Mouse (Mus musculus): ENCODE measurements around the gene Olfr837. TPM values are rescaled to one million over a fixed set of nuclear protein-coding genes. Genes with fewer than 3 reads are reported as not detected.
"Not testable (repeated sequence)": the region's sequence is repeated elsewhere in the genome, so short reads cannot be mapped to it uniquely, and the experiment has no call there.

Gene Olfr837
- not detected in 2 replicates for polyA plus RNA-seq (2014; fragmentation: Nextera tagmentation; extraction: Ambion mirVana)

DNA sequence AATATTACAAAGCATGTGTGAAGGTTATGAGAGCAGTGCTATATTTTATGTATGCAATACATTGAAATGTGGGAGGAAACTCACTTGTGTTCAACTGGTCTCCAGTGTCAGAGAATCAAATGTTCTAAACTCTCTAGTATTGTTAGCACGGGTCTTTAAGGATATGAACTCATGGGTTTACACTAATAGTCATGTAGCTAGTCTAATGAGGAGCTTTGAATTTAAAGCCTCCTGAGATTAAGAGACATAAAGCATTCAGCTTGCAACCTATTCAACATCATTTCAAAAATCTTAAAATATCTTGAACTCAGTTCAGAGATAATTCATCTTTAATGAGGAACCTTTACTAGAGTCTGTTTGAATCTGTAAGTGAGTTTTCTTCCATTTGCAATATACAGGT lies at the start of gene Olfr837:
Gene Olfr837 (plus strand): TSS at position 301 of the 400 bp plus-strand sequence.
- H3K4me1 ChIP-seq (ENCODE audit: control insufficient read depth, insufficient read depth, low read length): no peaks in the 10 kb centered on the region
- peaks cover 3% of the 10 kb centered on the region; the same call in 1 of the 2 replicates for H3K9me3 ChIP-seq (replicated peaks; ENCODE audit: control insufficient read depth, low read length)
- H3K4me3 ChIP-seq (ENCODE audit: low read depth, low read length): no peak within 1 kb of the TSS
- no peak for ATAC-seq (replicated peaks; ENCODE audit: insufficient number of reproducible peaks, low FRiP score, low TSS enrichment)
- H3K27ac ChIP-seq (ENCODE audit: low read depth, low read length): no peak within 1 kb of the TSS
- H3K9ac ChIP-seq (ENCODE audit: low read depth, low read length): no peak within 1 kb of the TSS
- H3K36me3 ChIP-seq (ENCODE audit: control insufficient read depth, insufficient read depth, low read length): no peaks in the 10 kb centered on the region
- whole genome bisulfite sequencing (ENCODE audit: insufficient replicate concordance): 68% methylated on average over 1 of the region's 1 CpGs
- H3K4me2 ChIP-seq: no peak within 1 kb of the TSS
- H3K27me3 ChIP-seq (ENCODE audit: control insufficient read depth, insufficient read depth, low read length): no peaks in the 10 kb centered on the region

GRCm38 (mm10) chr9:19092889-19093753 lies 43.0 kb upstream of the Olfr837 start:
- H3K4me2 ChIP-seq; H3K27me3 ChIP-seq (ENCODE audit: control insufficient read depth, insufficient read depth, low read length); H3K36me3 ChIP-seq (ENCODE audit: control insufficient read depth, insufficient read depth, low read length); H3K4me1 ChIP-seq (ENCODE audit: control insufficient read depth, insufficient read depth, low read length); H3K9me3 ChIP-seq (replicated peaks; ENCODE audit: control insufficient read depth, low read length); H3K9ac ChIP-seq (ENCODE audit: low read depth, low read length); ATAC-seq (replicated peaks; ENCODE audit: insufficient number of reproducible peaks, low FRiP score, low TSS enrichment); H3K27ac ChIP-seq (ENCODE audit: low read depth, low read length); H3K4me3 ChIP-seq (ENCODE audit: low read depth, low read length): not testable (repeated sequence)
- 41% methylated on average over 6 of the region's 6 CpGs for WGBS (ENCODE audit: insufficient replicate concordance)

- no peaks in the 10 kb centered on the region for H3K27me3 ChIP-seq (ENCODE audit: control insufficient read depth, insufficient read depth, low read length)
- H3K4me2 ChIP-seq: no peak overlapping the region
- 86% methylated on average over 4 of the region's 4 CpGs for WGBS (ENCODE audit: insufficient replicate concordance)
- no peak overlapping the region for H3K9ac ChIP-seq (ENCODE audit: low read depth, low read length)
- H3K4me1 ChIP-seq (ENCODE audit: control insufficient read depth, insufficient read depth, low read length): no peaks in the 10 kb centered on the region
- H3K4me3 ChIP-seq (ENCODE audit: low read depth, low read length): no peak overlapping the region
- H3K36me3 ChIP-seq (ENCODE audit: control insufficient read depth, insufficient read depth, low read length): no peaks in the 10 kb centered on the region
- ATAC-seq (replicated peaks; ENCODE audit: insufficient number of reproducible peaks, low FRiP score, low TSS enrichment): no peak
- H3K9me3 ChIP-seq (replicated peaks; ENCODE audit: control insufficient read depth, low read length): 0 out of 2 replicates have a peak, but pooled peaks cover 3% of the 10 kb centered on the region
- no peak overlapping the region for H3K27ac ChIP-seq (ENCODE audit: low read depth, low read length)
Measured at GRCm38 (mm10) chr9:19097286-19097685, 38.8 kb upstream of the Olfr837 start.

DNA sequence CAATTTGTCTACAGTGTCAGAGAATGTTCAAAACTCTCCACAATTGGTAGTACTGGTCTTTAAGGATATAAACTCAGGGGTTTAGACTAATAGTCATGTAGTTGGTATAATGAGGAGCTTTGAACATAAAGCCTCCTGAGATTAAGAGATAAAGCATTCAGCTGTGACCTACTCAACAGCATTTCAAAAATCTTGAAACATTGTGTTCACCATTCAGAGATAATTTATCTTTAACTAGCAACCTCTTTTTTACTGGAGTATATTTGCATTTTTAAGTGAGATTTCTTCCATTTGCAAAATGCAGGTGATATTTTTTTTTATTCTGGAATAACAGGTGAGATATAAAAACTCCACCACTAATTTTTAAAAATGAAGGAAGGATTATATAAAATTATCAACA lies 16.0 kb upstream of the Olfr837 start, which contains the start of gene Olfr836:
Gene Olfr836 (plus strand): TSS at position 301 of the 400 bp plus-strand sequence.
- ATAC-seq (replicated peaks; ENCODE audit: insufficient number of reproducible peaks, low FRiP score, low TSS enrichment): no peak
- H3K4me2 ChIP-seq: no peak within 1 kb of the TSS
- no peaks in the 10 kb centered on the region for H3K36me3 ChIP-seq (ENCODE audit: control insufficient read depth, insufficient read depth, low read length)
- no peak within 1 kb of the TSS for H3K9ac ChIP-seq (ENCODE audit: low read depth, low read length)
- H3K27ac ChIP-seq (ENCODE audit: low read depth, low read length): no peak within 1 kb of the TSS
- no peaks in the 10 kb centered on the region for H3K4me1 ChIP-seq (ENCODE audit: control insufficient read depth, insufficient read depth, low read length)
- no peaks in the 10 kb centered on the region for H3K27me3 ChIP-seq (ENCODE audit: control insufficient read depth, insufficient read depth, low read length)
- H3K4me3 ChIP-seq (ENCODE audit: low read depth, low read length): no peak within 1 kb of the TSS
- no peaks in the 10 kb centered on the region for H3K9me3 ChIP-seq (replicated peaks; ENCODE audit: control insufficient read depth, low read length)

- ATAC-seq (replicated peaks; ENCODE audit: insufficient number of reproducible peaks, low FRiP score, low TSS enrichment): no peak
- Histone ChIP-seq H3K4me3 (ENCODE audit: low read depth, low read length) (no peak within 1 kb of the TSS), H3K4me2 (no peak within 1 kb of the TSS), H3K9ac (ENCODE audit: low read depth, low read length) (no peak within 1 kb of the TSS), H3K27me3 (ENCODE audit: control insufficient read depth, insufficient read depth, low read length) (no peaks in the 10 kb centered on the region), H3K4me1 (ENCODE audit: control insufficient read depth, insufficient read depth, low read length) (no peaks in the 10 kb centered on the region), H3K27ac (ENCODE audit: low read depth, low read length) (no peak within 1 kb of the TSS), H3K9me3 (replicated peaks; ENCODE audit: control insufficient read depth, low read length) (no peaks in the 10 kb centered on the region; the same call in 1 of the 2 replicates), H3K36me3 (ENCODE audit: control insufficient read depth, insufficient read depth, low read length) (no peaks in the 10 kb centered on the region)
- WGBS (ENCODE audit: insufficient replicate concordance): 82% methylated on average over 1 of the region's 1 CpGs
Measured at GRCm38 (mm10) chr9:19177212-19177611, 41.1 kb downstream of the Olfr837 start, which contains the start of gene Olfr839-ps1. Gene Olfr839-ps1 (minus strand): TSS chr9:19177312.

Other genes with a start within 250 kb of the Olfr837 start
- not detected in 2 replicates for gene Olfr832, start 199.2 kb upstream of the Olfr837 start, polyA plus RNA-seq (2014; fragmentation: Nextera tagmentation; extraction: Ambion mirVana)
- not detected in 2 replicates for gene Olfr834, start 148.3 kb upstream of the Olfr837 start, polyA plus RNA-seq (2014; fragmentation: Nextera tagmentation; extraction: Ambion mirVana)
- gene Olfr835, start 103.6 kb upstream of the Olfr837 start, polyA plus RNA-seq (2014; fragmentation: Nextera tagmentation; extraction: Ambion mirVana): not detected in 2 replicates
- gene Olfr836, start 15.9 kb upstream of the Olfr837 start, polyA plus RNA-seq (2014; fragmentation: Nextera tagmentation; extraction: Ambion mirVana): 0.06 TPM in 1 of 2 replicates, not detected in the other
- 0.09 TPM in 1 of 2 replicates, not detected in the other for gene Olfr839-ps1, start 41.0 kb downstream of the Olfr837 start, polyA plus RNA-seq (2014; fragmentation: Nextera tagmentation; extraction: Ambion mirVana)
- not detected in 2 replicates for gene Olfr843, start 115.7 kb downstream of the Olfr837 start, polyA plus RNA-seq (2014; fragmentation: Nextera tagmentation; extraction: Ambion mirVana)
- gene Olfr844, start 180.0 kb downstream of the Olfr837 start, polyA plus RNA-seq (2014; fragmentation: Nextera tagmentation; extraction: Ambion mirVana): not detected in 2 replicates
- not detected in 2 replicates for gene Olfr845, start 200.1 kb downstream of the Olfr837 start, polyA plus RNA-seq (2014; fragmentation: Nextera tagmentation; extraction: Ambion mirVana)
- gene Olfr846, start 227.7 kb downstream of the Olfr837 start, polyA plus RNA-seq (2014; fragmentation: Nextera tagmentation; extraction: Ambion mirVana): not detected in 2 replicates
- gene Olfr847, start 242.4 kb downstream of the Olfr837 start, polyA plus RNA-seq (2014; fragmentation: Nextera tagmentation; extraction: Ambion mirVana): not detected in 2 replicates

Data from heart, embryonic 11.5 days (tissue).